Mouse (Mus musculus) C2C12 (cell line): ENCODE measurements at regions not wholly inside any gene's neighbourhood (a gene's known extent, or its start where the extent isn't known, plus 50 kb on each side); places are given as distances from the start of the nearest gene placed in this dataset.

ENCODE experiments used
- CEBPB ChIP-seq: IDR thresholded peaks from one replicate; pipeline ENCODE4 v1.6.1; 2011; ENCODE audit warnings: low read depth, mild to moderate bottlenecking, control low read depth, moderate library complexity
- CTCF ChIP-seq: IDR thresholded peaks from one replicate; pipeline ENCODE4 v1.5.1; 2011; ENCODE audit not compliant: control insufficient read depth, insufficient read depth, insufficient read length
- MAX ChIP-seq: IDR thresholded peaks from one replicate; pipeline ENCODE4 v1.6.1; 2011; ENCODE audit warnings: mild to moderate bottlenecking, control low read depth

- no peak for TF ChIP-seq CTCF
- TF ChIP-seq CEBPB = no peak
- no peak for TF ChIP-seq MAX
Observed at GRCm38 (mm10) chr17:85899096-85899495, 211.0 kb upstream of the Six2 start.
